In genomic region chr13:56641746-56642145, GRCm38 (mm10) we compare ENCODE assay signal across 7 mouse cellular contexts. TPM values are rescaled to one million over a fixed set of nuclear protein-coding genes. Genes with fewer than 3 reads are reported as not detected.
DNase-seq lines count a peak whose midpoint lies in the region; ATAC-seq and TF ChIP-seq lines count a peak whose summit lies in the region.

No protein-coding gene starts in this region.

- TF ChIP-seq CTCF in layer of hippocampus, adult 2 months (conservative IDR thresholded peaks at IDR 0.05) = peak; percentile 75
- TF ChIP-seq CTCF in small intestine, adult 2 months (IDR thresholded peaks at IDR 0.05; ENCODE audit: extremely low read depth, insufficient read length, insufficient replicate concordance, low read depth, low read length) = peak; percentile 70; the same call in 1 of the 2 replicates

- no peak overlapping the region for H3K27ac ChIP-seq in layer of hippocampus, adult 2 months
- no peak overlapping the region for H3K27ac ChIP-seq in small intestine, adult 2 months (ENCODE audit: insufficient read depth, low read depth, low read length)

- peak; percentile 60 to 81 for ATAC-seq in hematopoietic stem cell, adult 5-6 weeks (replicated peaks in 1 of 2; ENCODE audit: insufficient read depth in 1 of 2, low FRiP score in 2 of 2, low TSS enrichment in 1 of 2, low read depth in 1 of 2, poor library complexity in 2 of 2, severe bottlenecking in 2 of 2)

- no peaks in the 10 kb centered on the region for H3K4me1 ChIP-seq in small intestine, adult 2 months (ENCODE audit: control insufficient read depth, insufficient read depth, insufficient read length, low read length)

- H3K4me3 ChIP-seq in layer of hippocampus, adult 2 months = no peak overlapping the region
- no peak overlapping the region for H3K4me3 ChIP-seq in small intestine, adult 2 months (ENCODE audit: low read depth, low read length)

- peak in 1 of 2 experiments; percentile 42 for DNase-seq in layer of hippocampus, adult 2 months (ENCODE audit: low spot score in 2 of 2)
- DNase-seq in layer of hippocampus, adult 9-11 months = no peak
- peak; percentile 48 for DNase-seq in ES-CJ7 (ENCODE audit: low read depth, low spot score)
- DNase-seq in adrenal gland, adult 18-20 months (ENCODE audit: low spot score in 2 of 2) = peak; percentile 38 to 49
- DNase-seq in gastrocnemius, adult 18-20 months (ENCODE audit: low spot score) = no peak

- no peaks in the 10 kb centered on the region for H3K27me3 ChIP-seq in small intestine, adult 2 months (ENCODE audit: control insufficient read depth, insufficient read depth, low read length)

- H3K36me3 ChIP-seq in small intestine, adult 2 months (ENCODE audit: control insufficient read depth, insufficient read depth, low read length) = peaks cover 26% of the 10 kb centered on the region

- TF ChIP-seq POLR2A in small intestine, adult 2 months (IDR thresholded peaks at IDR 0.05; ENCODE audit: low read depth, low read length) = no peak

- WGBS in small intestine, adult 2 months = 85% methylated on average over 2 of the region's 2 CpGs

RNA-seq across cellular contexts. Expression of gene Tgfbi, which starts 32.4 kb away (rescaled TPM):
- 1 to 10 TPM; 3.1 to 3.8 TPM for total RNA-seq in layer of hippocampus, adult 2 months (2021)
- 10 to 100 TPM; 38.3 to 86.5 TPM for total RNA-seq in adrenal gland, adult 18-20 months (2021)
- total RNA-seq in hematopoietic stem cell, adult 5-6 weeks (2017) = 17.4 and 25.6 TPM in 2 replicates
- 67.9 and 221 TPM in 2 replicates for polyA plus RNA-seq in small intestine, adult 2 months (2012; rRNA removed)
- 10 to 100 TPM; 13.4 to 17.6 TPM for total RNA-seq in gastrocnemius, adult 18-20 months (2021)

Comparison
In these comparisons a context has a peak if more than half of its experiments do, and no peak if none do; other contexts are left out.
1. DNase-seq: peak in ES-CJ7 (single experiment) and adrenal gland, adult 18-20 months (2 of 2); none in layer of hippocampus, adult 9-11 months (single experiment) and gastrocnemius, adult 18-20 months (single experiment).